Comparison of ENCODE assay signal across 14 mouse cellular contexts in genomic region chr3:100562455-100562854, GRCm38 (mm10).
"Had no signal": no experiment of that assay in that cellular context is flagged by ENCODE, and none has a peak within 500 bp of the region (broad histone marks: within the 10 kb centered on the region; RNA-seq: fewer than 3 reads in every experiment).

No protein-coding gene starts in this region.

- H3K9ac ChIP-seq: kidney, embryonic 15.5 days; limb, embryonic 12.5 days; liver, embryonic 14.5 days; midbrain, embryonic 13.5 days; neural tube, embryonic 15.5 days had no signal

- H3K9me3 ChIP-seq: kidney, embryonic 15.5 days; limb, embryonic 12.5 days; midbrain, embryonic 13.5 days; neural tube, embryonic 15.5 days had no signal

- ATAC-seq: intestine, embryonic 16.5 days; midbrain, embryonic 13.5 days had no signal

- H3K4me3 ChIP-seq: kidney, embryonic 15.5 days; left cerebral cortex, adult 2 months; limb, embryonic 12.5 days; midbrain, embryonic 13.5 days; neural tube, embryonic 15.5 days had no signal

- H3K27ac ChIP-seq: kidney, embryonic 15.5 days; left cerebral cortex, adult 2 months; limb, embryonic 12.5 days; liver, embryonic 14.5 days; midbrain, embryonic 13.5 days; neural tube, embryonic 15.5 days had no signal

- DNase-seq: kidney, adult 2 months; kidney, postnatal 14 days; liver; lung, adult 18-20 months; right cerebral cortex, postnatal 4 days; spleen, adult 18-20 months; thymus, postnatal 14 days had no signal

- H3K4me2 ChIP-seq: kidney, embryonic 15.5 days; limb, embryonic 12.5 days; midbrain, embryonic 13.5 days; neural tube, embryonic 15.5 days had no signal

- H3K27me3 ChIP-seq: kidney, embryonic 15.5 days; limb, embryonic 12.5 days; midbrain, embryonic 13.5 days; neural tube, embryonic 15.5 days had no signal

- H3K4me1 ChIP-seq: kidney, embryonic 15.5 days; limb, embryonic 12.5 days; midbrain, embryonic 13.5 days; neural tube, embryonic 15.5 days had no signal
